Comparison of ENCODE assay signal across 16 mouse cellular contexts in genomic region chr12:101699176-101699575, GRCm38 (mm10).
"Had no signal": no experiment of that assay in that cellular context is flagged by ENCODE, and none has a peak within 500 bp of the region (broad histone marks: within the 10 kb centered on the region; RNA-seq: fewer than 3 reads in every experiment).

No protein-coding gene starts in this region.

- H3K9me3 ChIP-seq: neural tube, embryonic 13.5 days; neural tube, embryonic 15.5 days; stomach, embryonic 15.5 days had no signal

- H3K4me3 ChIP-seq: neural tube, embryonic 13.5 days; neural tube, embryonic 15.5 days; stomach, embryonic 15.5 days had no signal

- H3K4me2 ChIP-seq: neural tube, embryonic 13.5 days; neural tube, embryonic 15.5 days; stomach, embryonic 15.5 days had no signal

- H3K9ac ChIP-seq: neural tube, embryonic 13.5 days; neural tube, embryonic 15.5 days; stomach, embryonic 15.5 days had no signal

- H3K27ac ChIP-seq: neural tube, embryonic 13.5 days; neural tube, embryonic 15.5 days; stomach, embryonic 15.5 days; stomach, postnatal 0 days had no signal

- H3K36me3 ChIP-seq: neural tube, embryonic 13.5 days; neural tube, embryonic 15.5 days; stomach, embryonic 15.5 days had no signal

- H3K27me3 ChIP-seq: neural tube, embryonic 13.5 days; neural tube, embryonic 15.5 days; stomach, embryonic 15.5 days had no signal

- DNase-seq: retina, postnatal 1 day; right cerebral cortex, adult 18-20 months; right cerebral cortex, postnatal 14 days; right cerebral cortex, postnatal 25 days; right cerebral cortex, postnatal 4 days; spleen, adult 18-20 months; thymus, adult 18-20 months; thymus, adult 2 months; thymus, postnatal 14 days; thymus, postnatal 25 days; thymus, postnatal 36 days; thymus, postnatal 4 days had no signal

- H3K4me1 ChIP-seq: neural tube, embryonic 13.5 days; neural tube, embryonic 15.5 days; stomach, embryonic 15.5 days had no signal
